Mouse (Mus musculus): Measurements from ENCODE around the gene Pga5.

- TF ChIP-seq CTCF (IDR thresholded peaks at IDR 0.05; ENCODE audit: low read depth) (peak; percentile 10; the same call in 1 of the 2 replicates), EP300 (optimal IDR thresholded peaks at IDR 0.05) (no peak)
Measured at GRCm38 (mm10) chr19:10685081-10685480, 7.2 kb upstream of the Pga5 start.

All from stomach, postnatal 0 days (tissue).